Mouse (Mus musculus) thymus, adult 18-20 months (tissue): ENCODE measurements around the gene Bckdk.
"Not testable (repeated sequence)": the region's sequence is repeated elsewhere in the genome, so short reads cannot be mapped to it uniquely, and the experiment has no call there.

ENCODE experiments used
- DNase-seq, 2 experiments: peaks; one replicate each; pipeline ENCODE4 v3.0.0; 2022; ENCODE audit warnings: mixed read lengths in 2 of 2

Gene Bckdk

DNA sequence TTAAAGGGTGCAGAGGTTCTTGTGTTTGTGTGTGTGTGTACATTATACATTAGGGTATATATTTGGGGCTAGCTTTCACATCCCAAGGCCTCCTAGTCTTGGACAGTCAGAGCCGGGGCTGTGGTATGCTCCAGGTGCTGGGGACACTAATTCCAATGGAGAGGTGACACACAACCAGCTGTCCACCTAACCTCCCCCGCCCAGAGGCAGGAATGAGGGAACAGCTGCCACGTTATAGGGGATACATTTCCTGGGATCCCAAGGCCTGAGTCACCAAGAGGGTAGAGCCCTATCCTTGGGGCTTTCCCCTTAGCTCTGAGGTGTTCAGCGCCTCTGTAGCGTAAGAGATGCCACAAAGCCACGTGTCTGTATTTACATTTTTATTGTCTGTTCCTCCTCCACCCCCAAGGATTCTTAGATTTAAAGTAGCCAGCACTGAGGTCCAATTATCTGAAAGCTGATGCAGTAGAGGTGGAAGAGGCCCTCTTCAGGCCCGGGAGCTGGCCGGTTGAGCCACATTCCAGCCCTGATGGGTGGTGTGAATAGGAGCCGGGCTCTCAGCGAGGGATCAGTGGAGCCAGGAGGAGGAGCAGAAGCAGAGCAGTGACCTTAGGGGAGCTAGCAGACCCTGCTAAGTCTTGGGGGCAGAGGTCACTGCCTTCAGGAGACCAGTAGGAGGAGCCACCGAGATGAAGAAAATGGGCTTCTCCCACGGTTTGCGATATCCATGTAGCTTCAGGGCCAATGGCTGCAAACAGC, 28.6 kb downstream of the Bckdk start:
- DNase-seq, result no peak

DNA sequence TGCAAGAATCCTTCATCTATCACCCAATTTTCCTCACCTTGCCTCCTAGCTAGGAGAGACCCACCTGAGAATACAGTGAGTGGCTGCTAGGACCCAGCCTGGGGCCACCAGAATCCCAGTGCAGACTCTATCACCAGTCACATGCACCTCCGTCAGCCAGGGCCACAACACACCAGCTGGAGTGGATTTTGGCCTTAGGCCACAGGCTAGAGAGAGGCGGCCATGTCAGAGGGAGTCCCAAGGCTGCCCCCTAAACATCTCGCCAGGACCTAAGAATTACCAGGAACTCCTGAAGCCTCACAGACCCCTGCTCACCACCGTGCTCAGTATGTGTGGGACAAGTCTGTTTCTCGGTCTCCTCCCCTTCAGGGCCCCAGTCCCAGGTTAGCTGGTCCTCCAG, 30.2 kb downstream of the Bckdk start:
- DNase-seq, result no peak

GRCm38 (mm10) chr7:127935028-127935722, 31.3 kb downstream of the Bckdk start:
- DNase-seq, result peak; percentile 93

DNA sequence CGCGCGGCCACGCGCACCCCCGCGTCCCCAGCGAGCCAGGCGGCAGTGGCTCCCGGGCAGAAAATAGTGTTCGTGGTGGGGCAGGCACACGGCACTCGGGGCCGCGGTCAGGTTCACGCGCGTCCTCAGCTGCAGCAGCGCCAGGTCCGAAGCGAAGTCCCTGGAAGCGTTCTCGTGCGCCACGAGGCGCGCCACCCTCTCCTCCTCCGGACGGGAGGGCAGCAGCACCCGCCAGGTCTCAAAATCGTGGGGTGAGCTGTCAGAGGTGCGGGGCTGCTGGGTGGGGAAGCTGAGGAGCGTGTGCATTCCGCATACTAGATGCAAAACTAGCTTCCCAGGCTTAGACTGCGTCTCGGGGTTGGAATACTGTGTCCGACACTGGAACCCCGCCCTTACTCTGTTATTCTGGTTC, 31.9 kb downstream of the Bckdk start:
- no peak for DNase-seq

DNA sequence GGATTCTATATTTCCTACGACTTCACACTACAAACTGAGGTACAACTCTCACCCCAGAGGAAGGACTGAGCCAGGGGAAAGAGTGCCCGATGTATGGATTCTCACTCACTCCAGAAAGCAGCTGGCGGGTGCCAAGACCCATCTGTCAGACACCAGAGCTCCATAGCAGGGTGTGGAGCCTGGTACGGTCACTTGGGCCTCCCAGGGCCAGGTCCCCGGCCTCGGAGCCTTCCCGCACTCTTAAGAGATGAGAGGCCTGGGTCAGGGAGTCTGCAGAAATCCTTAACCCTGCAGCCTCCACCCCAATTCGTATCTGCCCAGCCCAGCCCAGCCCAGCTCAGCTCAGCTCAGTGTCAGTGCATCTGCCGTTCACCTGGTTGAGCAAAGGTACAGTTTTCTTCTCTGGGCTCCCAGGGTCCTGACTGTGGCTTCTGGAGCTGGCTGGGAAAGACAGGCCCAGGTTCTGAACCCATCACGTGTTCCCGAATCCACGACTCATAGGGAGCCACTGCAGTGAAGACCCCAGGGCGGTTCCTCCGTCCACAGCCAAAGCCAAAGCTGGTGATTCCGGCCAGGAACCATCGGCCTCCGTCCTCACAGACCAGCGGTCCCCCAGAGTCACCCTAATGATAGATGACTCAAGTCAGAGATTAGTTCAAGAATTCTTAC, 32.5 kb downstream of the Bckdk start:
- no peak for DNase-seq

DNA sequence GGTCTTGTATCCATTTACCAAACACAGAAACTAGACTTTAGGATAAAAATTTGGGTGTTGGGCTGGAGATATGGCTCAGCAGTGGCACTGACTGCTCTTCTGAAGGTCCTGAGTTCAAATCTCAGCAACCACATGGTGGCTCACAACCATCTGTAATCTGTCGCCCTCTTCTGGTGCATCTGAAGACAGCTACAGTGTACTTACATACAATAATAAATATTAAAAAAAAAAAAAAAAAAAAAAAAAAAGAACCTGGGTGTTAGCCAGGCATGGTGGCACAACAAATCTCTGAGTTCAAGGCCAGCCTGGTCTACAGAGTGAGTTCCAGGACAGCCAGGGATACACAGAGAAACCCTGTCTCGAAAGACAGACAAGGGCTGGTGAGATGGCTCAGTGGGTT, 38.2 kb downstream of the Bckdk start:
- DNase-seq, result not testable (repeated sequence)

DNA sequence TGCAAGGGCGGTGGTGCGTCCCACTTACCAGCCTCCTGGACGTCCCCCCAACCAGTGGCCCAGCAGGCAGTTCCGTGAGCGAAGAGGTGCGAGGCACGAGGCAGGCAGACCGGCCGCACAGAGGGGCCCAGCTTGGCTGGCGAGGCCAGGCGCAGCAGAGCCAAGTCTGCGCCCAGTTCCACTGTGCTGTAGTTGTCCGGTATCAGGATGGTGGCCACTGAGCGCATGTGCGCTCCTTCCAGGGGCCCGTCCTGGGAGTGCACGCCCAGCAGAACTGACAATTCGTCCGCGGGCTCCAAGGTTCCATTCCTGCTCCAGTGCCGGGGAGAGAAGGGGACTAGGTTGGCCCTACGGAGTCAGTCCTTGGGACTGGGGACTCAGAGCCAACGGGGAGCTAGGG, 40.7 kb downstream of the Bckdk start:
- DNase-seq, result no peak

DNA sequence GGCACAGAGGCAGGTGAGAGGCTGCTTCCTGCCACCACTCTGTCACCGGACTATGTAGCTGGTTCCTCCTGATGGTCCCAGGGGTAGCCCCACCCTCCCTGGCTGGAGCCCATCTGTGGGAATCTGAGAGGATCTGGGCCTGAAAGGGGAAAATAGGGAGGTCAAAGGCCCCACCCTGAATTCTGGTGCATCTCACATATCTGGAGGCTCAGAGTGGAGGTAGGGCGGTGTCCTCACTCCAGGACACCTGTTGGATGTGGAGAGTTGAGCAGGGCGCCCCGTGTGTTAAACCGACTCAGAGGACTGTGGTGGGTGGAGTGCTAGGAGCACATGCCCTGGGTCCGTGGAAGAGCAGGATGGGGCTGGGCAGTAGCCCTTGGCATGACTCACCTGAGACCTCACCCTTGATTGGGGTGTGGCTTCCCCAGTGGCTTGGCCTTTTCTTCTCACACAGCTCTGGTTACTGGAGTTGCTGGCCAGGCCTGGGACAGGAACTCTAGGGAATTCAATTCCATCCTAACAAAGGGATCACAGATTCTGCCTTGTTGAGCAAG, 42.7 kb downstream of the Bckdk start, which contains the start of gene Prss36:
Prss36 (minus strand) TSS at position 256 of the 554 bp plus-strand sequence.
- no peak for DNase-seq

GRCm38 (mm10) chr7:127952864-127953581, 49.1 kb downstream of the Bckdk start:
- DNase-seq, result no peak

DNA sequence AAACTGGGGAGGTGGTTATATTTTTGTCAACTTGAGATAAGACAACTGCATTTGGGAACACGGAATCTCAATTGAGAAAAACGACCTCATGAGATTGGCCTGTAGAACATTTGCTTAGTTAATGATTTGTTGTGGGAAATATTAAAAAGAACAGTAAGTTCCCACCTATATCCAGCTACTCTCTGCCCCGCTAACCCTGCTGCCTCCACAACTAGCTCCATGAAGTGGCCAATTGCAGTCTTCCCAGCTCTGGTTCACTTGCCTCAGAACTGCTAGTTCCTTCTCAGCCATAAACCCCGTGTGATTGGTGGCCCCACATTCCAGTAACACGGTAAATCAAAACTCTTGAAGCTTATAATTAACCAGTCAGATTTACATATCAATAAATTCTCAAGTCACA, 55.5 kb downstream of the Bckdk start:
- no peak for DNase-seq
